Mouse (Mus musculus) C2C12 (cell line): Measurements from ENCODE around the gene Wdr18. TPM values are rescaled to one million over a fixed set of nuclear protein-coding genes. Genes with fewer than 3 reads are reported as not detected.

Experiments used
- H3K27me3 ChIP-seq: one replicate; pipeline ENCODE4 v1.6.1; 2011; ENCODE audit not compliant: control insufficient read depth, insufficient read depth, insufficient read length
- H3K36me3 ChIP-seq: one replicate; pipeline ENCODE4 v1.6.1; 2011; ENCODE audit not compliant: control insufficient read depth, insufficient read depth
- H3K4me3 ChIP-seq: one replicate; pipeline ENCODE4 v1.5.1; 2011; ENCODE audit warnings: mild to moderate bottlenecking, control low read depth; ENCODE audit not compliant: poor library complexity, insufficient read depth, severe bottlenecking
- H3K79me2 ChIP-seq: one replicate; pipeline ENCODE4 v1.6.1; 2011; ENCODE audit not compliant: control insufficient read depth, insufficient read depth
- H3K79me3 ChIP-seq: one replicate; pipeline ENCODE4 v1.6.1; 2011; ENCODE audit warnings: low read depth, control low read depth
- H3ac ChIP-seq: one replicate; pipeline ENCODE3; 2011; ENCODE audit warnings: low read depth; ENCODE audit not compliant: control insufficient read depth, insufficient read length
- CEBPB ChIP-seq: IDR thresholded peaks from one replicate; pipeline ENCODE4 v1.6.1; 2011; ENCODE audit warnings: low read depth, mild to moderate bottlenecking, control low read depth, moderate library complexity
- CTCF ChIP-seq: IDR thresholded peaks from one replicate; pipeline ENCODE4 v1.5.1; 2011; ENCODE audit not compliant: control insufficient read depth, insufficient read depth, insufficient read length
- FOSL1 ChIP-seq: IDR thresholded peaks from one replicate; pipeline ENCODE4 v1.8.0; 2011; ENCODE audit warnings: mild to moderate bottlenecking, low read length; ENCODE audit not compliant: poor library complexity, insufficient read depth, severe bottlenecking
- MAX ChIP-seq: IDR thresholded peaks from one replicate; pipeline ENCODE4 v1.6.1; 2011; ENCODE audit warnings: mild to moderate bottlenecking, control low read depth
- MYOD1 ChIP-seq: IDR thresholded peaks from one replicate; pipeline ENCODE4 v1.6.1; 2011; ENCODE audit warnings: low read depth; ENCODE audit not compliant: control insufficient read depth, insufficient read length
- MYOG ChIP-seq: IDR thresholded peaks from one replicate; pipeline ENCODE4 v1.6.1; 2011; ENCODE audit not compliant: control insufficient read depth, insufficient read length; ENCODE audit errors: extremely low read depth
- USF1 ChIP-seq: IDR thresholded peaks from one replicate; pipeline ENCODE4 v1.6.1; 2011; ENCODE audit warnings: low read depth, mild to moderate bottlenecking, control low read depth, moderate library complexity
- polyA plus RNA-seq: library from polyadenylated mRNA; unstranded; fragments of >200 nt; fragmentation: generic; extraction: Trizol; gene quantifications from one replicate; pipeline ENCODE4 v1.2.1, GENCODE M21; 2012; ENCODE audit warnings: missing spikeins

Gene Wdr18
- polyA plus RNA-seq, 1 experiment, result 48.6 TPM

DNA sequence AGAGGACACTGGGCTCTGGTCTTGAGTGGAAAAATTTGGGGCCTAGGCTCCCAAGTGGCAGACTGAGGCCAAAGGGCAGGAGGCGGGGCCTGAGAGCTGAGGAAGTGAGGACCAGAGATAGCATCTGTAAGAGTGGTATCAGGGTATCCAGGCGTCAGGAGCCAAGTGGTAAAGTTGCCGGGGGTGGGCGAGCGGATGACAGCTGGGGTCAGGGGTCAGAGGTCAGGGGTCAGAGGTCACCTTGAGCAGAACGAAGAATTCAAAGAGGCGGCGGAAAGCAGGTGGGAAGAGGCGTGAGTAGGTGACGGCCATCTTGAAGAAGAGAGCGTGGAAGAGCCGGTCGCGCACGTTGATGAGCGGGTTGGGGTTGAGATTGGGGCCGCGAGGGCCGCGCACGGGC lies 23.7 kb downstream of the Wdr18 start:
- no peaks in the 10 kb centered on the region for H3K27me3 ChIP-seq
- peaks cover 58% of the 10 kb centered on the region for H3K79me2 ChIP-seq
- peak overlapping the region; percentile 89 for H3ac ChIP-seq
- peaks cover 40% of the 10 kb centered on the region for H3K79me3 ChIP-seq
- TF ChIP-seq MAX (no peak), CEBPB (no peak), CTCF (no peak), MYOG (no peak), MYOD1 (no peak), FOSL1 (no peak), USF1 (no peak)
- H3K4me3 ChIP-seq, result peak overlapping the region; percentile 96
- H3K36me3 ChIP-seq, result peaks cover 18% of the 10 kb centered on the region

- peaks cover 11% of the 10 kb centered on the region for H3K36me3 ChIP-seq
These were observed 24.4 kb downstream of the Wdr18 start, which contains the start of gene Tmem259 for GRCm38 (mm10) chr10:79984195-79984816. TSS of gene Tmem259 (minus strand) at chr10:79984330.

GRCm38 (mm10) chr10:79984871-79985270 lies 24.9 kb downstream of the Wdr18 start:
- Histone ChIP-seq H3K79me2 (peaks cover 59% of the 10 kb centered on the region), H3K27me3 (no peaks in the 10 kb centered on the region), H3K79me3 (peaks cover 50% of the 10 kb centered on the region), H3K36me3 (peaks cover 9% of the 10 kb centered on the region), H3K4me3 (peak overlapping the region; percentile 96), H3ac (peak overlapping the region; percentile 6)
- TF ChIP-seq MYOG, result no peak
- TF ChIP-seq USF1, result no peak
- TF ChIP-seq FOSL1, result no peak
- TF ChIP-seq MYOD1, result no peak
- TF ChIP-seq MAX, result peak; percentile 60
- TF ChIP-seq CTCF, result no peak
- TF ChIP-seq CEBPB, result peak; percentile 36

More at GRCm38 (mm10) chr10:79984195-79984816, 24.4 kb downstream of the Wdr18 start, which contains the start of gene Tmem259:
- H3K4me3 ChIP-seq, result peak within 1 kb of the TSS; percentile 96
- H3K27me3 ChIP-seq, result no peaks in the 10 kb centered on the region
- peaks cover 47% of the 10 kb centered on the region for H3K79me3 ChIP-seq
- peaks cover 59% of the 10 kb centered on the region for H3K79me2 ChIP-seq
- TF ChIP-seq MYOG (no peak), MAX (peak; percentile 13)
- peak within 1 kb of the TSS; percentile 89 for H3ac ChIP-seq

- no peak for TF ChIP-seq CEBPB
- no peak for TF ChIP-seq CTCF
- no peak for TF ChIP-seq MAX
- TF ChIP-seq MYOD1, result no peak
- no peak for TF ChIP-seq FOSL1
- no peak for TF ChIP-seq USF1
- no peak for TF ChIP-seq MYOG
- H3ac ChIP-seq, result peak overlapping the region; percentile 19
- peaks cover 48% of the 10 kb centered on the region for H3K79me3 ChIP-seq
- peak overlapping the region; percentile 96 for H3K4me3 ChIP-seq
- no peaks in the 10 kb centered on the region for H3K27me3 ChIP-seq
- H3K79me2 ChIP-seq, result peaks cover 59% of the 10 kb centered on the region
- peaks cover 5% of the 10 kb centered on the region for H3K36me3 ChIP-seq
These were observed 25.6 kb downstream of the Wdr18 start for GRCm38 (mm10) chr10:79985334-79986231.

DNA sequence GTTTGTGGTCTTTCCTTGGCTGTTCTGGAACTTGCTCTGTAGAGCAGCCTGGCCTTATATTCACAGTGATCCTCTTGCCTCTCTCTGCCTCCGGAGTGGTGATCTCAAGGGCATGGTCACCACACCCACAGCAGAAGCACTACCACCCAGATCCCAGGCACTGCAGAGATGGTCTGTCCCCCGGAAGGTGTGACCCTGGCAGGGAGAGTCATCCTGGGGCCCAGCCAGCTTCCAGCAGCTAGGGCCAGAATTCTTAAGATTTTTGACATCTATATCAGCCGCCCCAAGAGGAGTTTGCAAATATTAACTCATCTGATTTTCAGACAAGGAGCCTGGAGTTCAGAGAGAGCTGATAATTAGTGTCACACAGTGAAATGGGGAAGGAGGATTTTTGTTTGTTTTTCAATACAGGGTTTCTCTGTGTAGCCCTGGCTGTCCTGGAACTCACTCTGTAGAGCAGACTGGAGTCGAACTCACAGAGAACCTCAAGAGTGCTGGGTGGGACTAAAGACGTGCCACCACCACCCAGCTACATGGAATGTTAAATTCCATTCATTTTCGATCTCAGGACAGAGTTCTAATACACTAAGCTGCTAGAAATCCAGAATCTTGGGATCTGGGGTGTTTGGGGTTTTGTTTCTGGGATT lies 26.4 kb downstream of the Wdr18 start:
- TF ChIP-seq FOSL1 (no peak), USF1 (no peak), MYOD1 (no peak), MAX (no peak), CEBPB (no peak), MYOG (no peak), CTCF (no peak)
- Histone ChIP-seq H3K4me3 (peak overlapping the region; percentile 96), H3K27me3 (no peaks in the 10 kb centered on the region), H3ac (peak overlapping the region; percentile 19), H3K79me3 (peaks cover 49% of the 10 kb centered on the region), H3K36me3 (peaks cover 8% of the 10 kb centered on the region), H3K79me2 (peaks cover 59% of the 10 kb centered on the region)
